Mouse (Mus musculus): ENCODE results near the gene Cwh43.

Cwh43 gene

GRCm38 (mm10) chr5:73399768-73400526 is 5.9 kb upstream of the Cwh43 start:
- no peak for DNase-seq (ENCODE audit: low spot score)

DNA sequence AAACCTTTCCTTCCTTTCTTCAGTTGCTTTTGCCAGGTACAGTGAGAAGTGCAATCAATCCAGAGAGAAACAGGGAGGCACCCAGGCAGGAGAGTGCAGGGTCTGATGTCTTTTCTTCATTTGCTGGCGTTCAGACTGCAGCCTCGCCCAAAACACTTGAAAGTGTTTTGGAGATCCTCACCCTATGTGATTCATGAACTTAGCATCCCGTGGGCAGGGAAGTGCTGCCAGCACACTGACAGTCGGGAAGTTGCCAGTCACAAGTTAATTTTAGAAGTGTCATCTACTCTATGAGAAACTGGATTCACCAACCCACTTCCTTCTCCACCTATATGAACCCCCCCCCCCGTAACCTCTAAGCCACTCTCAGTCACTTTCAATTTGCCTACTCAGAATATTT is 4.5 kb upstream of the Cwh43 start:
- no peak for DNase-seq (ENCODE audit: low spot score)

DNA sequence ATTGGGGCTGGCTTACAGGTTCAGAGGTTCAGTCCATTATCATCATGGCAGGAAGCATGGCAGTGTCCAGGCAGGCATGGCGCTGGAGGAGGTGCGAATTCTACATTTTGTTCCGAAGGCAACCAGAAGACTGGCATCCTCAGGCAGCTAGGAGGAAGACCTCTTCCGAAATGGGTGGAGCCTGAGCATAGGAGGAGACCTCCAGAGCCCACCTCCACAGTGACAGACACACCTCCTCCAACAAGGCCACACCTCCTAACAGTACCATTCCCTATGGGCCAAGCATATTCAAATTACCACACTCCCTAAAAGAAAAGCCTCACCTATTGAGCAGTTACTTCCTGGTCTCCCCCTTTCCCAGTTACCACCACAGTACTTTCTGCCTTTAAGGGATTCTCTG is 3.0 kb upstream of the Cwh43 start:
- DNase-seq (ENCODE audit: low spot score), result no peak

DNA sequence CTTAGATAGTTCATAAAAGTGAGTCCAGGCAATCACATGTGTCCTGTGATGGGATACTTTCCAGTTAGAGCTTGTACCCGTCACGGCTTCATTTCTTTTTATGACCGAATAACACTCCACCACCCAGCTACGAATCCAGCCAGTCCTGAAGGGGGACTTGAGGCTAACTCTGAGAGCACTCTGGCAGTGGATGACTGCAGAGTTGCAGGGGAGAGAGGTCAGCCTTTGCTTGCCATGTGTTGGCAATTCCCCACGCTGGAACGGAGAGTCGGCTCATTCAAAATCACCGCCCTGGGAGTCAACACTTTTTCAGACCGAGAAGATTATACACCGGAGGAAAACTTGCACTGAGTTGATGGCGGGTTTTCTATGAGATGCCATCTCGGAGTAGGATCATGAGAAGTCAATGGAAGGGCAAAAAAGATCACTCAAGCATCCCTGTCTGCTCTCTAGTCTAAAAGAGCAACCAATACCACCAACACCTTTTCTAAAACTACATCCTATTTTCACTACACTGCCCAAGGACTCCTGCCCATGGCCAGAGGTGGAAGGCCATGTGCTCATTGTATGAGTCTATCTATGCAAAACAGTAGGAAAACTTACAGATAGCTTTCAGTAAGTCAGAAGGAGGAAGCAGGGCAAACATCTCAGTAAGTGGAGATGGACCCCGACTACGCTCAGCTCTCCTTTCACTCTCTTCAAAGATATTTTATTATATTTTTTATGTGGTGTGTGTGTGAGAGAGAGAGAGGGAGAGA is 2.4 kb upstream of the Cwh43 start:
- no peak for DNase-seq (ENCODE audit: low spot score)

- no peak for DNase-seq (ENCODE audit: low spot score)
Measured at GRCm38 (mm10) chr5:73404790-73405189, 1.1 kb upstream of the Cwh43 start.

DNA sequence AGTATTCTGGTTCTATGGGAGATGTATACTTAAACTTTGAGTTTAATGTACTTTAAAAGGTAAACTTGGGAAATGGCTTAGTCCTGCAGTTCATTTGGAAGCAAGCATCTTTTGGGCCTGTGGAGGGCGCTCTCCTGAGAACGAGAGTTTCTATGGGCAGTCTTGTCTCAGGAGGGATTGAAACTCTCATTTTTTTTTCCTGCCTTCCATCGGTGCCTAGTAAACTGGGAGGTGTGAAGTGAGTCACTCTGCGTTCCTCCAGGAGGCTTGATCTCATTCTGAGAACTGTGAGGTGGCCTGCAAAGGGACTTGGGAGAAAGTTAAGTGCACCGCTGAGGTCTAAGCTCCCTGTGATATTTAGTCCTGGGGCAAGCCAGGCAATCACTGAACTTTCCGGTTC is 986 bp downstream of the Cwh43 start:
- DNase-seq (ENCODE audit: low spot score), result no peak

GRCm38 (mm10) chr5:73409970-73410369 is 4.1 kb downstream of the Cwh43 start:
- DNase-seq (ENCODE audit: low spot score), result no peak

DNA sequence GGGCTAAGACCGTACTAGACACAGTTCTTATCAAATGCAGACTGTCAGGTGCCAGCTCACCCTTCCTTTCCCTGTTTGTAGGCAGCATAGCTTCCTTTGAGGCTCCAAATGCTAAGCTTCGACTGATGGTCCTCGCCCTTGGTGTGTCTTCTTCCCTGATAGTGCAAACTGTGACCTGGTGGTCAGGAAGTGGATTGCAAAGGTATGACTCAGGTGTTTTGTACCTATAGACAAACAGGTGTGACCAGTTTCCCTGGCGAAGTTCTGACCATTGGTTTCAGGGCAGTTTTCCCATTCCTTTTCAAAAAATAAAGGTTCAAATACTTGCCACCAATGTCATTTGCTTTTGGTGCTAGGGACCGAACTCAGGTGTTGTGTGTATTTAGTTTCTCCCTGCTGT is 5.9 kb downstream of the Cwh43 start:
- DNase-seq (ENCODE audit: low spot score), result no peak

DNA sequence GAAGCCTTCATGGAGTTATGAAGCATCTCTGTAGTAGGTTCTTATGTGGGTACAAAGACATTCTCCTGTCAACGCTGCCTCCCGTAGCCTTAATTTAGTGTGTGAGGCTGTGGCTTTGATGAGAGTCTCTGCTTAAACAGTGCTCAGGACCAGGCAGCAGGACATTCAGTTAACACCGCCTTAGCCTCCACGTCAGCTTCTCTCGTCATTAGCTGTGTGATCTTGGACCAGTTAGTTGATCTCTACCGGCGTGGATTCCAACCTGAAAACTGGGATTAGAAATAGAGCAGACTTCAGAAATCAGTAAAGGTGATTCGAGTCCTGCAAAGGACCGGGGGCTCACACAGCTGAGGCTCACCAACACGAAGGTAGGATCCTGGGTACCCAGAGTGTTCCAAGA is 8.3 kb downstream of the Cwh43 start:
- DNase-seq (ENCODE audit: low spot score), result no peak

DNA sequence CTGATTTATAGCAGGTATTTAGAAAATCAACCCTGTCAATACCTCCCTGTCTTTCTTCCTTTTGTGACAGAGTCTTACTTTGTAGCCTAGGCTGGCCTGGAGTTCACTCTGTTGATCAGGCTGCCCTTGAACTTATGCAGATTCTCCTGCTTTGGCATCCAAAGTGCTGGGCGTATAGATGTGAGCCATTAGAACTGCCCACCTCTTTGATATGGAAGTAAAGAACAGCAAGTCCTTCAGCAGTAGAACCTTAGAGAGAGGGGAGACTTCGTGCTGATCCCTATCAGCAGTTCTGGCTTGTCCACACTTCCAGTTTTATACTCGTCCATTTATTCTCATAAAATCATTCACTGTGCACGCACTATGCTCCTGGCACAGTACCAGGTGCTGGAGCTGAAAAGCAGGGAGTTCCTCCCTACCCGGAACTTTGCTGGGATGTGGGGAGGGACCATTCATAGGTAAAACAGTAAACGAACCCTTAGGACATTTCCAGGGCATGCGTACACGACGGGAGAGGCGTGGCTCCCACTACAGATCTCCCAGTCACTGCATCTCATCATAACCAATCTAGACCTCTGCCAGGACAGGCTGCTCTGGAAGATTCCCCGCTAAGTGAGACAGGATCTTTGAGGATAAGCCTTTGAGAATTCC is 13.3 kb downstream of the Cwh43 start:
- DNase-seq (ENCODE audit: low spot score), result no peak

GRCm38 (mm10) chr5:73426824-73427223 is 20.9 kb downstream of the Cwh43 start:
- DNase-seq (ENCODE audit: low spot score), result no peak

- peak; percentile 75 for DNase-seq (ENCODE audit: low spot score)
Measured at GRCm38 (mm10) chr5:73431581-73431980, 25.7 kb downstream of the Cwh43 start.

GRCm38 (mm10) chr5:73432805-73433204 is 26.9 kb downstream of the Cwh43 start:
- no peak for DNase-seq (ENCODE audit: low spot score)

- DNase-seq (ENCODE audit: low spot score), result no peak
Measured at GRCm38 (mm10) chr5:73434764-73435163, 28.9 kb downstream of the Cwh43 start.

DNA sequence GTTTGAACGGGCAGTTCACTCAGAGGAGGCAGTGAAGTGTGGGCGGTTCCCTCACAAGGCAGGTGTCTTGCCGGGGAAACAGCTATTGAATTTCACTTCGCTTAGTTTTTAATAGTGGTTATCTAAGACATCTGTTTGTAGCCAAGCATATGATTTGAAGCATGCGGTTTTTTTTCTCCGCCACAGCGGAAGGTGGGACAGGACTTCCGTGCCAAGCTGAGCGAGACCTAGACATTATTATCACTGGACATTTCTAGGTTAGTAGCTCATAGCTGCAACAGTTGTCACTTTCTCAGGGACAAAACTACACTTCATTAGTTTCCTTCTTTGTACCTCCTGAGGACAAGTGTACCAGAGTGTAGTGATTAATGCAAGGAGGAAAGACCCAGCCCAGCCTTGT is 36.3 kb downstream of the Cwh43 start:
- no peak for DNase-seq (ENCODE audit: low spot score)

- no peak for DNase-seq (ENCODE audit: low spot score)
Measured at GRCm38 (mm10) chr5:73450276-73450675, 44.4 kb downstream of the Cwh43 start.

DNA sequence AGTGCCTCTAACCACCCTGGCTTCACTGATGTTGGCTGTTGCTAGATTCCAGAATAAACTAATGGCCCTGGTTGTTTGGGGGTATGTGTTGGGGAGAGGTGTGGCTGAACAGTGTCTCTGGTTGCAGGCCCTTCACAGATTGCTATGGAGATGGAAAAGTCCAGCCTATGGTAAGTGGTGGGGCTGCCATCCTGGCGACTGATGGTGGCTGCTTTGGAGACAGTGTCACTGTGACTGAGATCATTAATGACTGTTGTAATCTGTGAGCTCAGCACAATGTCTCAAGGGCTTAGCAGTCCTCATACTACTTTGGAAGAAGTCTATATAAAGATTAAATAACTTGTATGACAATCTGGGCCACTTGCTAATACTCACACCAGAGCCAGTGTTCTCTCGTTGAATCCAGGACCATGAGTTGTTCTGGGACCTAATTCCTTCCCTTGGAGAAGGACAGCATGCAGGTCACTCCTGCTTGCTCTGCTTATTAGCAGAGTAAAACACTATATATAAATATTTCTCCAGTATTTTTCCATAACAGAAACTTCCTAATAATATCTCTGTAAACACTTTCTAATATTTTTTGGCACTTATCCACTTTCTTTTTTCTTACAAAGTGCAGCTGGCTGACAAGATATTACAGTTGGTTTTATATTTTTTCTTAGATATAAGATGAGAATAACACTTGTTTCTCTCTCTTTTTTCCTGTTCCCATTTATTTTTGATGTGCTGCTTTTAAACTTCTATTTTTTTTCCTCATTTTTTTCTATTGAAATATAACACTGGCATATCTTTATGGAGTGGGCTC is 48.8 kb downstream of the Cwh43 start:
- DNase-seq (ENCODE audit: low spot score), result no peak

GRCm38 (mm10) chr5:73455307-73455687 is 49.4 kb downstream of the Cwh43 start:
- no peak for DNase-seq (ENCODE audit: low spot score)

DNA sequence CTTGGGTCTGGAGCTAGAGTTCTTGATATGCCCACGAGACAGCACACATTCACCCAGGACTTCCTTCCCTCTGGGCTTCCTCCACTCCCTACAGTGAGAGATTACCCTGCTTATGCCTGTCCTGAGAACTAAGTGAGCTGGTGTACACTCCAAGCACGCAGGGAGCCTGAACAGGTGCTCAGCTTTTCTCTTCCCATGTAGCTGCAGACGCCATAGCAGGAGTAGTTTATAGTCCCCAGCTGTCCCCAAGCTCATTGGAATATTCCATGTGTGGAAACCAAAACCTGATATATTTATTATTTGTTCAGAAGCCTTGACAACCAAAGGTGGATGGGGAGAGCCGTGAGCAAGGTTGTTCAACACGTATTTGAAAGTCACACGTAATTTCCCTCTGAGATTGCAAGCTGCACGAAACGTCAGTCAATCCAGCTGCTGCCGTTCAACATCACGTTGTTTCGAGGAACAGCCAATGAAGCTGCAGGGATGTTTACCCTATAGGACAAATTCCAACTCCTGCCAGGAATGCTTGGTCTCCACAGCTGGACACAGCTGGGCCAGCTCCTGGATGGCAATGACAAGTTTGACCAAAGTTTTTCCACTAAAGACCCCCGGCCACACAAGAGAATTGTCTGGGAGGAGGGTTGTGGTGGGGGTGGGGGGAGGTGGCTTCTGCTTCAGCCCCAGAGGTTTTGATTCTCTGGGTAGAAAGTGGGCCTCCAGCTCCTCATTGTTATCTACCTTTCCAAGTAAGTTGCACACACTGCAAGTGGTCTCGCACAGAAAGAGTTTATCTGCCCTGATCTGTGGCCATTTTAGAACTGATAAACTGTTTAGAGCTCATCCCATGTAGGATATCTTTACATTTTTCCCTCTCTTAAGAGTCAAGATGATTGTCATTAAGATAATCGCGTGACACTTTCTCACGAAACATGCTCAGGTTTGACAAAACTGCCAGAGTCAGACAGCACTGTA is 62.9 kb downstream of the Cwh43 start:
- DNase-seq (ENCODE audit: low spot score), result no peak

GRCm38 (mm10) chr5:73474412-73475405 is 68.8 kb downstream of the Cwh43 start:
- no peak for DNase-seq (ENCODE audit: low spot score)

Measured in ovary, postnatal 14 days (tissue).